Mouse (Mus musculus) gastrocnemius, adult 2 months (tissue): ENCODE results near the gene Zfp239. TPM values are rescaled to one million over a fixed set of nuclear protein-coding genes. Genes with fewer than 3 reads are reported as not detected.

Experiments used
- DNase-seq: peaks from one replicate; pipeline ENCODE4 v3.0.0; 2022
- H3K27ac ChIP-seq: fragments of 200-600 bp; 2 replicates; pipeline ENCODE4 v1.8.1; 2022; ENCODE audit warnings: mild to moderate bottlenecking
- H3K4me3 ChIP-seq: fragments of 200-600 bp; 2 replicates; pipeline ENCODE4 v1.8.1; 2022; ENCODE audit warnings: mild to moderate bottlenecking, moderate library complexity
- CTCF ChIP-seq: fragments of 200-600 bp; IDR thresholded peaks from 2 replicates; pipeline ENCODE4 v1.8.1; 2022; ENCODE audit warnings: antibody characterized with exemption, mild to moderate bottlenecking, moderate library complexity
- intact Hi-C: fragments of 180-260 bp; cut with DNase I; formaldehyde crosslinking; loops from one replicate; pipeline ENCODE4 v1.15.1; 2025
- total RNA-seq, 2 experiments: library from RNA; stranded (reverse); gene quantifications; 2 replicates each; pipeline ENCODE4 v1.2.3; 2021

Zfp239 gene
- total RNA-seq, 2 experiments from 2014 or later: 0.59 to 0.75 TPM

- intact Hi-C loops: no loop called here
- no peak for TF ChIP-seq CTCF
- no peak for DNase-seq
- Histone ChIP-seq H3K4me3 (no peak overlapping the region), H3K27ac (no peak overlapping the region)
Observed at GRCm38 (mm10) chr6:117881997-117882396, 20.1 kb downstream of the Zfp239 start.

DNA sequence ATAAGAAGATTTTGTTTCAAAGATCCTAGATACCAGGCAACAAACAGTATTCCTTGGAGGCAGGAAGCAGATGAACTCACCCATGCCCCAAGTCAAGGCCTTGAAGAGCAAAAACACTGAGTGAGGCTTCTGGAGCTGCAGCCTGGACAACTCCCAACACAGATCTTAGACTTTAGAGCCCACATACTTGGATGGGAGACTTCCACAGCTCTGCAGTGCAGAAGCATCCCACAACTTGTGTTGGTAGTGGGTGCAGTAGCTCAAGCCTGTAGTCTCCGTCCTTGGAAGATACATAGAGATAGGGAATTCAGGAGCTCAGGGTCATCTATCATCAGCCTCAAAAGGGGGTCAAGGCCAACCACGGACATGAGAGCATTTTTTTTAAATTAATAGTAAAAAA lies 24.0 kb downstream of the Zfp239 start:
- TF ChIP-seq CTCF: no peak
- H3K4me3 ChIP-seq: no peak overlapping the region

DNA sequence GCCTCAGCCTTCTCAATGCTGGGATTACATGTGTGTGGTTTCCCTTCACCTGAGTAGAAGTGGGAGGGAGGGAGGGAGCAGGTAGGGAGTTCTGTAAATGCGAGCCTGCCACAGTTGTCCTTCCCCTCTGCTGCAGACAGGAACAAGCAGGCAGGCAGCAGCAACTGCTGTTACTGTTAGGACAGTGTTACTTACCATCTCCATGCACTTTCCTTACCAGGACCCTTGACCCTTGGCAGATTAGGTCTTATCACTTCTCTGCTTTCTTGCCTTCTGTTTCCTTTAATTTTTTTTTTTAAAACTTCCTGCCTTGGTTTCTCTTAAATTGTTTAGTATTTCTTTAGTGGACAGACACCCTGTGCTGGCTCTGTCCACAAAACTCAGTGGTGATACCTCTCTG lies 26.1 kb downstream of the Zfp239 start:
- intact Hi-C loops: no loop called here
- DNase-seq: no peak
- no peak for TF ChIP-seq CTCF
- H3K4me3 ChIP-seq: no peak overlapping the region
- H3K27ac ChIP-seq: no peak overlapping the region

More for the DNA sequence above, 24.0 kb downstream of the Zfp239 start:
- no peak overlapping the region for H3K27ac ChIP-seq
- intact Hi-C loops: no loop called here
- DNase-seq: no peak

DNA sequence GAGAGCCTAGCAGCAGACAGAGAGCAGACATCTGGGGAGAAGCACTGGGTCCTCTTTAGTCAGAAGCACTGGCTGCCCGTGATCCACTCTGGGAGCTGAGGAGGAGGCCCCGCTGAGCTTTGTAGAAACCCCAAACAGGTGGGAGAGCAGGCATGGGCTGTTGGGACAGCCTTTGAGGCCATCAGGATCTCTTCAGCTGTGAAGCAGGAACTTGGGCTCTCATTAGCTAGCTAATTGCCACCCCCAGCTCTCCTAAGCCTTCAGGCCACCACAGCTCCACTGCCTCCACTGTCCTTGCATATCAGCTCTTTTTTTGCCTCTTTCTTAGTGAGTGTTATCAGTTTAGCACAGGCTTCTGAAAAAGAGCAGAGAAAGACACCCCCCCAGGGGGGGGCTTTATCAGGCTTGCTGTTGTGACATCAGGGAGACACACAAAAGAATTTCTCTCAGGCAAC lies 26.8 kb downstream of the Zfp239 start:
- Histone ChIP-seq H3K4me3 (no peak overlapping the region), H3K27ac (no peak overlapping the region)
- TF ChIP-seq CTCF: no peak
- intact Hi-C loops: no loop called here
- no peak for DNase-seq

DNA sequence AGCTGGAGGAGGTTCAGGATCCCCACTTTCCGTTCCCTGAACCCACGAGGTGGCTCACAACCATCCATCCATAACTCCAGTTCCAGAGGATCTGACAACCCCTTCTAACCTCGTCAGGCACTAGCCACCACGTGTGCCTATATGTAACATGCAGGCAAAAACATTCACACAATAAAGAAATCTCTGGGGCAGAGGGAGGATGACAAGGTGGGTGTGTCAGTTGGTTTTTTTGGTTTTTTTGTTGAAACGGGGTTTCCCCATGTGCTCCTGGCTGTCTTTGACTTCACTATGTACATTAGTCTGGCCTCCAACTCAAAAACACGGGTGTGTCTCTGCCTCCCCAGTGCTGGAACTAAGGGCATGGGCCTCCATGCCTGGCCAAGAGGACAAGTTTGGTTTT lies 28.4 kb downstream of the Zfp239 start:
- DNase-seq: no peak
- intact Hi-C loops: no loop called here
- Histone ChIP-seq H3K4me3 (no peak overlapping the region), H3K27ac (no peak overlapping the region)
- TF ChIP-seq CTCF: no peak

DNA sequence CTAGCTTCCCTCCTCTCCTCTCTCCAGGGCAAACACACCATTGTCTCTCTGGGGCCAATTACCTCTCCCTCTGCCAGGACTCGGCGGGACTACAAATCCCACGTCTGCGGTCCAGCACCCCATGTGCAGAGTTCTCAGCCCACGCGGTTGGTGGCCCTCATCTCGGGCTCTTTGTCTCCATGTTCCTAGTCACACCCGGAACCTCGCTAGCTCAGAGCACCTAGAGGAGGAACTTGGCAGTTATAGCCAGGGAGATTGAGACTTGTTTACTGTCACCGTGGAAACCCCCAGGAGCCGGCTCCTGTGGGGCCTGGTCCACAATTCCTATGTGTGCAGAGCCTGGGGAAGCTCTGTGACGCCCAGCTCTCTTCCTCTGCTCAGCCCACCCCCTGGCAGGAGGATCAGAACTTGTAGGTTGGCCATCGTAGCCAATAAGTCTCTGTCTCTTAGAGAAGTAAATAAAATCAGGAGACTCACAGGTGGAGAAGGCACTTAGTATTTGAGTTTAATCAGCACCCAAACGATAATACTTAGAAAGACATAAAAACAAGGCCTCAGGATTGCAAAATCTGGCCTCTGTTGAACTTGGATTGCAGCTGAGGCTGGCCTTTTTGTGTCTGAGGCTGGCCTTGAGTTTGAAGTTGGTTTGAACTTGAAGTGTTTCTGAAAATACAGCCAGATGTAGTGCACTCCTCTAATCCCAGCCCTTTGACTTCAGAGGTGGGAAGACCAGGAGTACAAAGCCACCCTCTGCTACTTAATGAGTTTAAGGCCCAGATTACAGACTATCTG lies 29.7 kb downstream of the Zfp239 start:
- intact Hi-C loops: no loop called here
- 0 out of 2 replicates have a peak overlapping the region, but pooled peaks have one; percentile 6 for H3K27ac ChIP-seq
- TF ChIP-seq CTCF: no peak
- DNase-seq: no peak
- H3K4me3 ChIP-seq: no peak overlapping the region

- intact Hi-C loops: no loop called here
- TF ChIP-seq CTCF: no peak
- no peak overlapping the region for H3K4me3 ChIP-seq
- no peak overlapping the region for H3K27ac ChIP-seq
- no peak for DNase-seq
Observed at GRCm38 (mm10) chr6:117892386-117892785, 30.5 kb downstream of the Zfp239 start.

- DNase-seq: no peak
- intact Hi-C loops: no loop called here
Observed at GRCm38 (mm10) chr6:117893435-117893834, 31.5 kb downstream of the Zfp239 start.

DNA sequence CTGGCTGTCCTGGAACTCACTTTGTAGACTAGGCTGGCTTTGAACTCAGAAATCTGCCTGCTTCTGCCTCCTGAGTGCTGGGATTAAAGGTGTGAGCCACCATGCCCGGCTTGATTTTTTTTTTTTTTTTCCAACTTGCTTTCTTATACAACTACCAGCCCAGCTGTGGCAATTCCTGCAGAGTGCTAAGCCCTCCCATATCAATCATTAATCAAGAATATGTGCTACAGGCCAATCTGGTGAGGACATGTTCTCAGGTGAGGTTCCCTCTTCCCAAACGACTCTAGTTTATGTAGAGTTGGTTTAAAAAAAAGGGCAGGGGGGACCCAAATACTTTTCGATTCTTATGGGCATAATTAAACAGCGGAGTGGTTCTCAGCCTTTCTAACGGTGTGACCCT lies 35.9 kb downstream of the Zfp239 start:
- no peak overlapping the region for H3K27ac ChIP-seq
- no peak for TF ChIP-seq CTCF
- no peak for DNase-seq
- intact Hi-C loops: no loop called here
- no peak overlapping the region for H3K4me3 ChIP-seq

More at GRCm38 (mm10) chr6:117893435-117893834, 31.5 kb downstream of the Zfp239 start:
- Histone ChIP-seq H3K27ac (no peak overlapping the region), H3K4me3 (no peak overlapping the region)
- TF ChIP-seq CTCF: no peak

DNA sequence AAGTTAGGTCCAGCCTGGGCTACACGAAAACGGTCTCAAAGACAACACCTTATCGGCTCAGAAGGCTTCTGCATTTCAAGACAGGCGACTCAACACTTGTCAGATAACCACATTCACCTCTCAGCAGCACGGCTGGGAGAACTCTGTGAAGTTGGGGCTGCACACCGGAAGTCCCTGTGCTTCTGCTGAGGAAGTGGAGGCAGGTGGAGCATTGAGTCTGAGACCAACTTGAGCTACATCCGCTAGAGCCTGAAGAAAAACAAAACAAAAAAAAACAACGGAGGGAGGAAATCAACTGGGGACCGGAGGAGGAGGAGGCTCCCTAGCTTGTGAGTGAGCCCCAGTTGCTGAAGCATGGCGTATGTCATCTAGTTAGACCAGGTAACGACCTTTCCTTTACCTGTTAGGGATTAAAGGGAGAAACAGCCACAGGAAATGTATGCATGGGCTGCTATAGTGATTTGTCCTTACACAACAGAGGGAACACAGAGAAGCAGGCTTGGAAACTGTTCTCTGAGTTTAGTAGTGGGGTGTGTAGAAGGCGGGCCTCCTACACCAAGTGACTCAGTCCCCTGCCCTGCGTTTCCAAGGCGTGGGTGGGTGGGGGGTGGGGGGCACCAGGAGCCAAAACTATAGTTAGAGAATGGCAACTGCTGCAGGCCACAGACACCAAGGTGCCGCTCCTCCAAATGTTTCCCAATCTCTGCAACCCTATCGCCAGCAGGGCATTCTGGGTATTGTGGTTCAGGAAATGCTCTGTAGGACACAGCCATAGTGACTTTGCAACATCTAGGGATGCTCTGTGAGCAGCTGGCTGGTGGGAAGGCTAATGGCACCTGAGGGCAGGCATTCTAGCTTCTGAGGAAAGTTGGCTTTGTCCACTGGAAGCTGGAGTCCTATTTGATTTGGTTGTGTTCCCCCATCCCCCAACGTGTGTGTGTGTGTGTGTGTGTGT lies 38.5 kb downstream of the Zfp239 start, which contains the start of gene Hnrnpf:
Gene Hnrnpf (plus strand): TSS at position 199 of the 955 bp plus-strand sequence.
- H3K4me3 ChIP-seq: no peak within 1 kb of the TSS; the same call in 1 of the 2 replicates
- no peak for TF ChIP-seq CTCF
- intact Hi-C loops: no loop called here
- DNase-seq: no peak
- no peak within 1 kb of the TSS for H3K27ac ChIP-seq

- no peak overlapping the region for H3K4me3 ChIP-seq
- intact Hi-C loops: no loop called here
- TF ChIP-seq CTCF: no peak
- no peak for DNase-seq
- no peak overlapping the region for H3K27ac ChIP-seq
Observed at GRCm38 (mm10) chr6:117901510-117902402, 39.9 kb downstream of the Zfp239 start.

- Histone ChIP-seq H3K4me3 (no peak overlapping the region), H3K27ac (no peak overlapping the region)
- DNase-seq: no peak
- intact Hi-C loops: no loop called here
- no peak for TF ChIP-seq CTCF
Observed at GRCm38 (mm10) chr6:117902556-117902955, 40.7 kb downstream of the Zfp239 start.
